Mouse (Mus musculus): ENCODE data around the gene Myo1e. TPM values are rescaled to one million over a fixed set of nuclear protein-coding genes. Genes with fewer than 3 reads are reported as not detected.
A peak's percentile ranks its signal among the peaks of the same experiment; 100 is the strongest.

Myo1e gene
- polyA plus RNA-seq, 1 experiment from 2014 or later, result 18.2 TPM

DNA sequence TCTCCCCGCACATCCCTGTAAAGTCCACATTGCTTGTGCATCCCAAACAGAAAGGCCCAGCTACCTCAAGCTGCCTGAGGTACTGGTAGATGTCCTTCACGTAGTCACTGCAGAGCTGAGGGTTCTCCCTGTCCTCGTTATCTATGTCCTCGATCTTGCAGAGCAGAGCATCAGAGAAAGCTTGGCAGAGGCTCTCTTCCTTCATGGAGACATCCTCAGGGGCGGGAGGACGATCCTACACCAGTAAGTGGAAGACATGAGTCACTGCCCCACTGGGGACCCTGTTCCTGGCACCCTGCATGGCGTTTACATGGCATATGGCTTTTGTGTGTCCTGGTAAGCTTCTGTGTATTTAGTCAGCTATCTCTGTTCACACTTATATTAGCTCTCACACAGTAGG lies 205.9 kb downstream of the Myo1e start:
- no peaks in the 10 kb centered on the region for H3K4me1 ChIP-seq (ENCODE audit: control insufficient read depth, insufficient read depth, low read length)
- WGBS, result 91% methylated on average over 7 of the region's 7 CpGs
- H3K36me3 ChIP-seq (ENCODE audit: control insufficient read depth, insufficient read depth, low read length), result peaks cover 45% of the 10 kb centered on the region

DNA sequence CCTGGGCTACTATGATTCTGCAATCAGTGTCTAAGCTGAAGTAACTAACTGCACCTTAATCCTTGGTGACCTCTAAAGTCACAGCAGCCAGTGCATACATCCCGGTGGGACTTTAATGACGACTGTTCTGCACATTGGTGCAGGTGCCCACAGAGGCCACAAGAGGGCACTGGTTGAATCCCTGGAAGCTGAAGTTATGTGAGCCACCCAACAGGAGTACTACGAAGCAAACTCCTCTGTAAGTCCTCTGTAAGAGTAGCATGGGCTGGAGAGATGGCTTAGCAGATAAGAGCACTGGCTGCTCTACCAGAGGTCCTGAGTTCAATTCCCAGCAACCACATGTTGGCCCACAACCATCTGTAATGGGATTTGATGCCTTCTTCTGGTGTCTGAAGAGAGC lies 209.3 kb downstream of the Myo1e start:
- WGBS, result 89% methylated on average over 3 of the region's 3 CpGs
- H3K4me1 ChIP-seq (ENCODE audit: control insufficient read depth, insufficient read depth, low read length), result peaks cover 9% of the 10 kb centered on the region
- peaks cover 21% of the 10 kb centered on the region; the same call in 1 of the 2 replicates for H3K36me3 ChIP-seq (ENCODE audit: control insufficient read depth, insufficient read depth, low read length)
- no peaks in the 10 kb centered on the region for H3K27me3 ChIP-seq (replicated peaks; ENCODE audit: control insufficient read depth, insufficient read depth, low read length)
- no peaks in the 10 kb centered on the region for H3K9me3 ChIP-seq (ENCODE audit: control insufficient read depth, low read length)
- no peak overlapping the region for H3K27ac ChIP-seq (ENCODE audit: low read length)
- H3K4me2 ChIP-seq (ENCODE audit: low read depth, low read length), result no peak overlapping the region
- H3K9ac ChIP-seq (ENCODE audit: low read depth, low read length), result no peak overlapping the region
- ATAC-seq, result no peak
- H3K4me3 ChIP-seq (ENCODE audit: low read length), result no peak overlapping the region

More for the DNA sequence above, 205.9 kb downstream of the Myo1e start:
- Histone ChIP-seq H3K9me3 (ENCODE audit: control insufficient read depth, low read length) (no peaks in the 10 kb centered on the region), H3K4me2 (ENCODE audit: low read depth, low read length) (no peak overlapping the region), H3K4me3 (ENCODE audit: low read length) (no peak overlapping the region), H3K9ac (ENCODE audit: low read depth, low read length) (no peak overlapping the region), H3K27ac (ENCODE audit: low read length) (no peak overlapping the region), H3K27me3 (replicated peaks; ENCODE audit: control insufficient read depth, insufficient read depth, low read length) (no peaks in the 10 kb centered on the region)
- ATAC-seq, result no peak

DNA sequence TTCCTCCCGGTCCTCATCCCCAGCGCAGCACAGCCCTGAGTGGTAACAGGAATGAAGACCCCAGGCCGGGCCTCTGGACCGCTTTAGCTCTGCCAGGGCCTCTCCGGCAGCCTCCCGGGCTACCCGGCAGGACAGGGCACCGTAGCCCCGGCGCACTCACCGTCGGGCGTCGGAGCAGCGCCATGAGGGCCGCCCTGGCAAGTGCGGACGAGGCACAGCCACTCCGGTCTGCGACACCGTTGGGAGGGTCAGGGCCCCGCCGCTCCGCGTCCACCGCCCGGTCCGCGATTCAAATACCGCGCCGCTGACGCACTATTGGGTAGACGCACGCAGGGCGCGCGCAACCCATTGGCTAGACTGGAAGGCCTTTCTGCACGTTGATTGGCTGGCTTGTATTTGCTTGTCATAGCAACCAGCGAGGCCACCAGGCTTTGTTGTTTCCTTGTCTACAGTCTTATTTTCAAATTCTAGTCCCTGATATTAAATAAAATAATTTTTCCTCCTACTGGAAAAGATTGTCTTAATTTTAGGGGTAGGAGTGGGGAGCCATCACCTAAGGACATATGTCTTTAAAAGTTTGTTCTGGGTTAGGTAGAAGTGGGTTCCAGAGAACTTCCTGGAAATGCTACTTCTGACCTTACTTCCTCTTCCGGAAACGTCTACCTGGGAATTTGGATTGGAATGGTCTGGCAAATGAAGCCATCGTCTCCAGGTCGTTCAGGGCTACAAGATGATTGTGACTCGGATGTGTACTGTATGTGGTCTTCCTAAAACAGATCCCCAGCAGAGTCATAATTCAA lies 214.3 kb downstream of the Myo1e start, which contains the start of gene Ccnb2:
Gene Ccnb2, minus strand, starts transcription at position 291 of the 800 bp plus-strand sequence.
- ATAC-seq, result peak; percentile 99
- H3K4me1 ChIP-seq (ENCODE audit: control insufficient read depth, insufficient read depth, low read length), result peaks cover 9% of the 10 kb centered on the region
- H3K9ac ChIP-seq (ENCODE audit: low read depth, low read length), result peak within 1 kb of the TSS; percentile 88
- H3K9me3 ChIP-seq (ENCODE audit: control insufficient read depth, low read length), result no peaks in the 10 kb centered on the region
- peaks cover 6% of the 10 kb centered on the region; the same call in 1 of the 2 replicates for H3K36me3 ChIP-seq (ENCODE audit: control insufficient read depth, insufficient read depth, low read length)
- peak within 1 kb of the TSS; percentile 82 for H3K4me3 ChIP-seq (ENCODE audit: low read length)
- H3K27me3 ChIP-seq (replicated peaks; ENCODE audit: control insufficient read depth, insufficient read depth, low read length), result no peaks in the 10 kb centered on the region
- WGBS, result 2% methylated on average over 45 of the region's 45 CpGs
- peak within 1 kb of the TSS; percentile 69; the same call in 1 of the 2 replicates for H3K27ac ChIP-seq (ENCODE audit: low read length)
- H3K4me2 ChIP-seq (ENCODE audit: low read depth, low read length), result peak within 1 kb of the TSS; percentile 87

DNA sequence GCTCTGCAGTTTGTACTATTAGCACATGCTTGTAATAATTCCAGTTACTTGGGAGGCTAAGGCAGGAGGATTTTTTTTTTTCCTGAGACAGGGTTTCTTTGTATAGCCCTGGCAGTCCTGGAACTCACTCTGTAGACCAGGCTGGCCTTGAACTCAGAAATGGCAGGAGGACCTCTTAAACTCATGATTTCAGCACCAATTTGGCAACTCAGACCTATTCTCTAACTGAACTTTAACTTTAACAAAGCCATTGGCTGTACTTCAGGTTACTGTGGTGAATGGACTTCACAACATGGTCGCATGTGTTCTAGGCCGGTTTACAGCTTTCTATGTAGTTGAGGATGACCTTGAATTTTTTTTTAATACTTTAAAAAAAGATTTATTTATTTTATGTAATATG lies 215.5 kb downstream of the Myo1e start:
- H3K4me1 ChIP-seq (ENCODE audit: control insufficient read depth, insufficient read depth, low read length), result peaks cover 9% of the 10 kb centered on the region
- H3K9me3 ChIP-seq (ENCODE audit: control insufficient read depth, low read length), result no peaks in the 10 kb centered on the region
- H3K36me3 ChIP-seq (ENCODE audit: control insufficient read depth, insufficient read depth, low read length), result peaks cover 5% of the 10 kb centered on the region; the same call in 1 of the 2 replicates
- H3K4me3 ChIP-seq (ENCODE audit: low read length), result no peak overlapping the region
- ATAC-seq, result no peak
- no peak overlapping the region for H3K9ac ChIP-seq (ENCODE audit: low read depth, low read length)
- H3K27me3 ChIP-seq (replicated peaks; ENCODE audit: control insufficient read depth, insufficient read depth, low read length), result no peaks in the 10 kb centered on the region
- H3K4me2 ChIP-seq (ENCODE audit: low read depth, low read length), result no peak overlapping the region
- no peak overlapping the region for H3K27ac ChIP-seq (ENCODE audit: low read length)
- WGBS, result 96% methylated on average over 2 of the region's 2 CpGs

DNA sequence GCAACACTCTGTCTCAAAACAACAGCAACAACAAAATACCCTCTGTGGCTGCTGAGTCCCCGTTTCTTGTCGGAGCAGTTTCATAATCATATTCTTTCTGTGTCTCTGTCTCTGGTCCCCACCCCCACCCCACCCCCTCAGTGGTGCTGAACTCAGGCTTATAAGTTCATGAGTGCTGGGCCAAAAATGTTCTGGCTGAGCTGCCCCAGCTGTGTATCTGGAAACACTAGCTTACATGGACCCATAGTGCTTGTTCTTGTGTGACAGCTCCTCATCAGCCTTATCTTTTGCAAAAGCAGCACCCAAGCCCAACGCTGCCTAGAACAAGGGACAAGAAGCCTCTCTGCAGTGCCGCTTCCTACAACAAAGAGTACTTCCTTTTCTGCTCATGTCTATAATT lies 232.8 kb downstream of the Myo1e start:
- Histone ChIP-seq H3K27me3 (replicated peaks; ENCODE audit: control insufficient read depth, insufficient read depth, low read length) (no peaks in the 10 kb centered on the region), H3K4me1 (ENCODE audit: control insufficient read depth, insufficient read depth, low read length) (no peaks in the 10 kb centered on the region), H3K27ac (ENCODE audit: low read length) (no peak overlapping the region), H3K9me3 (ENCODE audit: control insufficient read depth, low read length) (no peaks in the 10 kb centered on the region), H3K4me3 (ENCODE audit: low read length) (no peak overlapping the region), H3K36me3 (ENCODE audit: control insufficient read depth, insufficient read depth, low read length) (peaks cover 7% of the 10 kb centered on the region; the same call in 1 of the 2 replicates), H3K4me2 (ENCODE audit: low read depth, low read length) (no peak overlapping the region), H3K9ac (ENCODE audit: low read depth, low read length) (no peak overlapping the region)
- no peak for ATAC-seq
- WGBS, result 91% methylated on average over 4 of the region's 4 CpGs

DNA sequence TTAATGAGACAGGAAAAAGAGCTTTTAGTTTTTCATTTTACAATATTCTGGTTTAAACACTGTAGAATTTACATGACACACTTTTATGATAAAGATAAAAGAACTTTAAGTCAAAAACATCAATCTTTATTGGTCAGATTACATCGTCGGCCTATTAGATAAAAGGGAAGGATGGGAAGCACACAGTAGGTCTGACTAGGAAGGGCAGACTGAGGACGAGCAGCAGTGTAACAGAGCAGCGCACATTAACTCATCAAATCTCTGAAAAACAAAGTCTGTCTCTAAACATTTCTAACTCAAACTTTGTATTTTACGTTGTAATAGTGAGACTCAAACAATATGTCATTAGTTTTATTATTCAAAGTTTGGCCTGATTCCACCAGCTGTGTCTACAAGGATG lies 241.9 kb downstream of the Myo1e start:
- WGBS, result 83% methylated on average over 5 of the region's 5 CpGs
- H3K4me1 ChIP-seq (ENCODE audit: control insufficient read depth, insufficient read depth, low read length), result no peaks in the 10 kb centered on the region
- H3K36me3 ChIP-seq (ENCODE audit: control insufficient read depth, insufficient read depth, low read length), result peaks cover 4% of the 10 kb centered on the region; the same call in 1 of the 2 replicates
- no peak for ATAC-seq
- H3K9me3 ChIP-seq (ENCODE audit: control insufficient read depth, low read length), result no peaks in the 10 kb centered on the region
- no peaks in the 10 kb centered on the region for H3K27me3 ChIP-seq (replicated peaks; ENCODE audit: control insufficient read depth, insufficient read depth, low read length)
- no peak overlapping the region for H3K9ac ChIP-seq (ENCODE audit: low read depth, low read length)
- no peak overlapping the region for H3K27ac ChIP-seq (ENCODE audit: low read length)
- H3K4me2 ChIP-seq (ENCODE audit: low read depth, low read length), result no peak overlapping the region
- no peak overlapping the region for H3K4me3 ChIP-seq (ENCODE audit: low read length)

Small RNA genes within 50 kb of the gene (microRNA-seq; reads per million reads assigned to microRNA genes)
- gene Mir5626, result 2.3 reads per million, percentile 2 among the genes with 10 or more reads in this experiment

Other genes starting within 250 kb of the Myo1e start
- 54.9 and 60.0 TPM in 2 replicates for gene Bnip2, start 217.9 kb upstream of the Myo1e start, polyA plus RNA-seq (2015; fragmentation: Nextera tagmentation; extraction: Ambion mirVana)
- 139 and 151 TPM in 2 replicates for gene Gtf2a2, start 194.8 kb upstream of the Myo1e start, polyA plus RNA-seq (2015; fragmentation: Nextera tagmentation; extraction: Ambion mirVana)
- 12.7 and 13.0 TPM in 2 replicates for gene Gcnt3, start 169.3 kb upstream of the Myo1e start, polyA plus RNA-seq (2015; fragmentation: Nextera tagmentation; extraction: Ambion mirVana)
- 4.8 and 5.3 TPM in 2 replicates for gene Fam81a, start 64.8 kb upstream of the Myo1e start, polyA plus RNA-seq (2015; fragmentation: Nextera tagmentation; extraction: Ambion mirVana)
- gene Ccnb2, start 214.2 kb downstream of the Myo1e start, polyA plus RNA-seq (2015; fragmentation: Nextera tagmentation; extraction: Ambion mirVana), result 146 and 168 TPM in 2 replicates

All from intestine, embryonic 16.5 days (tissue).